Mouse (Mus musculus): ENCODE data around the gene Map3k4. TPM values are rescaled to one million over a fixed set of nuclear protein-coding genes. Genes with fewer than 3 reads are reported as not detected.

The Map3k4 gene
- total and polyA plus RNA-seq, 3 experiments, result 26.8 to 40.3 (median 28.7) TPM

DNA sequence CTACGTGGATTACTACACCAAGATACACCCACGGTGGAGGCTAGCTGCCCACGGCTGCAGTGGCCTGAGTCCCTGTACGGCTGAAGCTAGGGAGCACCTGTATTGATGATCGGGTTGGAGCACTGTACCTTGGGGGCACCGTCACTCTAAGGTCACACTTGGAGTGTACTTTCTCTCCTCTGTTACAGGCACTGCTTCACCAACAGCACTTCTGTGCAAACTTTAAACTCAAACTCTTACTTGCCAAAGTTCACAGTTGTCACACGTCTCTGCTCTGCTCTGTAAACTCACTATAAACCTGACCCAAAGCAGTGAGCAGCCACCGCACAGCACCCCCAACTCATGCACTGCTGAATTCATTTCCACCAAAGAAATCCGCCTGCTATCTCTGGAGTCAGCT, 9.1 kb downstream of the Map3k4 start:
- H3K4me1 ChIP-seq (ENCODE audit: insufficient read depth, low read depth, low read length), result peaks cover 16% of the 10 kb centered on the region
- DNase-seq (ENCODE audit: low spot score), result no peak
- ATAC-seq (ENCODE audit: extremely low read depth, insufficient number of reproducible peaks, low FRiP score, poor library complexity, severe bottlenecking), result no peak
- H3K36me3 ChIP-seq (replicated peaks), result peaks cover 58% of the 10 kb centered on the region
- H3K4me3 ChIP-seq (ENCODE audit: low read depth, low read length), result no peak overlapping the region
- no peaks in the 10 kb centered on the region for H3K9me3 ChIP-seq (replicated peaks)
- no peaks in the 10 kb centered on the region for H3K27me3 ChIP-seq (ENCODE audit: insufficient read depth, low read length)
- no peak for TF ChIP-seq GATA2 (IDR thresholded peaks at IDR 0.05; ENCODE audit: borderline replicate concordance, low read depth, low read length)
- TF ChIP-seq POLR2AphosphoS5 (IDR thresholded peaks at IDR 0.05; ENCODE audit: insufficient replicate concordance, low read depth, low read length), result no peak
- no peak for TF ChIP-seq TAL1 (conservative IDR thresholded peaks at IDR 0.05; ENCODE audit: low read depth, low read length)

DNA sequence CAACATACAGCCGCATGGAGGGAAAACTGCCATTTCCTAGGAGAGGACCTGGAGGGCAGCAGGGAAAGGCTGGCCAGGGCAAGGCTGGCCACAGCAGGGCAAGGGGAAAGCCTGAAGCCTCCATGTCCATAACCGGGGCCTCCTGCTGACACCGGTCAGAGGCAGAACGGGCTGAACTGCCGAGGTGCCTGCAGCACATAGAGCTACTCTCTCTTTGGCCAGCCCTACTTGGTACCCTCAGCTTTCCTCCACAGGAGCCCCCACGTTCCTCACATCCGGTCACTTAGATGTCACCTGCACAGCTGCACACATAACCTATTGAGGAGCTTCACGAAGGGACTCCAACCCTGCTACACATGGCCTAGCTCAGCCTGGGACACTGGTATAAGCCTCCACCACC, 9.5 kb downstream of the Map3k4 start:
- H3K36me3 ChIP-seq (replicated peaks), result peaks cover 56% of the 10 kb centered on the region
- no peaks in the 10 kb centered on the region for H3K27me3 ChIP-seq (ENCODE audit: insufficient read depth, low read length)
- ATAC-seq (ENCODE audit: extremely low read depth, insufficient number of reproducible peaks, low FRiP score, poor library complexity, severe bottlenecking), result no peak
- no peak overlapping the region for H3K4me3 ChIP-seq (ENCODE audit: low read depth, low read length)
- H3K4me1 ChIP-seq (ENCODE audit: insufficient read depth, low read depth, low read length), result peaks cover 14% of the 10 kb centered on the region
- no peak for DNase-seq (ENCODE audit: low spot score)
- no peak for TF ChIP-seq GATA1 (IDR thresholded peaks at IDR 0.05; ENCODE audit: borderline replicate concordance, low read length)
- no peak for TF ChIP-seq POLR2AphosphoS5 (IDR thresholded peaks at IDR 0.05; ENCODE audit: insufficient replicate concordance, low read depth, low read length)
- no peak for TF ChIP-seq GATA2 (IDR thresholded peaks at IDR 0.05; ENCODE audit: borderline replicate concordance, low read depth, low read length)
- no peaks in the 10 kb centered on the region for H3K9me3 ChIP-seq (replicated peaks)

DNA sequence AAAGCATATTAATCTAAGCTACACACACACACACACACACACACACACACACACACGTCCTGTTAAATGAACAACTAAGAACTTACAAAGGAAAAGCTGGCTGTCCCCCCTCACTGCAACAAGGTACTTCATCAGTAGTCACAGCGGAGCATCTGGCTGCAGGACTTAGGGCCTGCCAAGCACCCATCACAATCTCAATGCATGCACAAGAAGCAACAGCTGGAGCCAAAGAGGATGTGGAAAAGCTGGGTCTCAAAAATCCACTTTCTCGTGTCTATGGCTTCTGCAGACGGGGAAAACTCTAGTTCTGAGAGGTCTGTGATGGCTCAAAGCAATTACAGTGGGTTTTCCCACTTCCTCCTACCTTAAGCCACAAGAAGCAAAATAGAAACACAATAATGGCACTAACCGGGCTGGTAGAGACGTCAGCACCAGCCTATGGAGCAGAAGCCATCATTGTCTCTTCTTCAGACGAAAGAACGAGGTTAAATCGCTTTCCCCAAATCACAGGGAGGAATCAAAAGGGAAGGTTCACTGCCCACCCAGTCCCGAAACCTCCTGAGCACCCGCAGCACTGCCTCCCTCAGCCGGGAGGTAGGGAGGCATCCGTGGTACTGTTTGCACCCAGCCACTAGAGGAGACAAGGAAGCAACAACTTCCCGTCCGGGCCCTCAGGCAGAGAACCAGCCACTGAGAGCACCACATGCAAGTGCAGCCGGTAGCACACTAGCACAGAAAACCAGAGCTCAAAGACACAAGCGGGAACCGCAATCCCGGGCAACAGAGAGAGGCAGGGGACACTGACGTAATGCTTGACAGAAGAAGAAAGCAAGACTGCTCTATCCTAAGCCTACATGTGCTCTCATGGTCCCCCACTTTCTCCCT, 11.1 kb downstream of the Map3k4 start:
- Histone ChIP-seq H3K27me3 (ENCODE audit: insufficient read depth, low read length) (no peaks in the 10 kb centered on the region), H3K4me3 (ENCODE audit: low read depth, low read length) (no peak overlapping the region), H3K4me1 (ENCODE audit: insufficient read depth, low read depth, low read length) (peaks cover 14% of the 10 kb centered on the region), H3K36me3 (replicated peaks) (peaks cover 50% of the 10 kb centered on the region), H3K9me3 (replicated peaks) (no peaks in the 10 kb centered on the region)
- no peak for TF ChIP-seq GATA2 (IDR thresholded peaks at IDR 0.05; ENCODE audit: borderline replicate concordance, low read depth, low read length)
- no peak for TF ChIP-seq CTCF (IDR thresholded peaks at IDR 0.05; ENCODE audit: low read depth, low read length)
- no peak for TF ChIP-seq TAL1 (conservative IDR thresholded peaks at IDR 0.05; ENCODE audit: low read depth, low read length)
- no peak for TF ChIP-seq POLR2AphosphoS5 (IDR thresholded peaks at IDR 0.05; ENCODE audit: insufficient replicate concordance, low read depth, low read length)
- TF ChIP-seq GATA1 (IDR thresholded peaks at IDR 0.05; ENCODE audit: borderline replicate concordance, low read length), result no peak
- no peak for DNase-seq (ENCODE audit: low spot score)
- ATAC-seq (ENCODE audit: extremely low read depth, insufficient number of reproducible peaks, low FRiP score, poor library complexity, severe bottlenecking), result no peak

DNA sequence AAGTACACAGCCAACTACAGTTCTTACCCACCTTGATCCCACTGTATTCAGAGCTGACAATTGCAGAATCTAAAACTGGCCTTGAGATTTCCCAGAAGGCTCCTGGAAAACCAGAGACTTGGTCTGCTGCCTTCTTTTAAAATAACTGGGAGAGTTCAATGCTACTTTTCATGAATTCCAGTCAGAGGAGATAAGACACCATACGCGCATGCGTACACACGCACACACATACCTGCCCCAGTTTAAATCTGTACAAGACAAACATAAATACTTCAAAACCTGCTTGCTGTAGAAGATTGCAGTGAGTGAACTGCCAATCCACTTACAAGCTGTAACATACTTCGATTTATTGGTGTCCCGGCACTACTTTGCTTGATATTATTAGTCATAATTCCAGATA, 13.9 kb downstream of the Map3k4 start:
- TF ChIP-seq POLR2AphosphoS5 (IDR thresholded peaks at IDR 0.05; ENCODE audit: insufficient replicate concordance, low read depth, low read length), result no peak
- TF ChIP-seq TAL1 (conservative IDR thresholded peaks at IDR 0.05; ENCODE audit: low read depth, low read length), result no peak
- no peak for TF ChIP-seq CTCF (IDR thresholded peaks at IDR 0.05; ENCODE audit: low read depth, low read length)
- TF ChIP-seq GATA2 (IDR thresholded peaks at IDR 0.05; ENCODE audit: borderline replicate concordance, low read depth, low read length), result no peak
- TF ChIP-seq GATA1 (IDR thresholded peaks at IDR 0.05; ENCODE audit: borderline replicate concordance, low read length), result no peak
- Histone ChIP-seq H3K9me3 (replicated peaks) (no peaks in the 10 kb centered on the region), H3K4me3 (ENCODE audit: low read depth, low read length) (no peak overlapping the region), H3K27me3 (ENCODE audit: insufficient read depth, low read length) (no peaks in the 10 kb centered on the region), H3K36me3 (replicated peaks) (peaks cover 55% of the 10 kb centered on the region), H3K4me1 (ENCODE audit: insufficient read depth, low read depth, low read length) (peaks cover 18% of the 10 kb centered on the region)
- DNase-seq (ENCODE audit: low spot score), result no peak
- ATAC-seq (ENCODE audit: extremely low read depth, insufficient number of reproducible peaks, low FRiP score, poor library complexity, severe bottlenecking), result no peak

DNA sequence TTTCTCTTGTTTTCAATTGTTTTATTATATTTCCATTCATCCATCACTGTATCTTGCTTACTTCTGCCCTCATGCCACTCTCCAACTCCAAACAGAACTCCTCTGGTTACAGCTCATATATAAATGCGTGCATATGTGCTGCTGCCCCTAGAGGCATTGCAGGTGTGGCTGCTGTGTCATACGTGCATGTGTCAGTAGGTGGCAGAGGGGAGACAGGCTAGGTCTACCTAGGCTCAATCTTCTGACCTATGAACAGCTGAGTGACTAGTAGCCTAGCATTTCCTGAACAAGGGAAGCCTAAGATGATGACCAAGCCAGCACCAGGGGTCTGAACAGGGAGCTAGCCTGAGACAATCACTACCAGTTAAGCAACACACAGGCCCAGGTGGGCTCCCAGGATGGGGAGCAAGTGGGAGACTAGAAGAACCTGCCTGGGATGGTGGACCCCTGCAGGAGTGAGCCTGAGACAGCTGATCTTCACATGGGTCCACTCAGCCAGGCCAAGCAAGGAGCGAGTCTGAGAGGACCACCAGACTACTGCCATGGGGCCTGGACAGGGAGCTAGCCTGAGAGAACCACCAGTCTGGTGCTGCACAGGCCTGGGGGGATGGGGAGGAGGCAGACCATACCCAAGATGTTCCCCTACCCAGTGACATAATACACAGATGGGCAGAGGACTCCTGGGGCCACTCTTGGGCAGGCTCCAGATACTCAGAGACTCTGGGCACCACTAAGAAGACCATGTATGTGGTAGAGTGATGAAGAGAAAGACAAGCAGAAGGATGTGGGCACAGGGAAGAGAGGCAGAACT, 17.5 kb downstream of the Map3k4 start:
- peaks cover 11% of the 10 kb centered on the region for H3K4me1 ChIP-seq (ENCODE audit: insufficient read depth, low read depth, low read length)
- DNase-seq (ENCODE audit: low spot score) (peak; percentile 14), ATAC-seq (ENCODE audit: extremely low read depth, insufficient number of reproducible peaks, low FRiP score, poor library complexity, severe bottlenecking) (peak; percentile 73)
- no peak for TF ChIP-seq GATA1 (IDR thresholded peaks at IDR 0.05; ENCODE audit: borderline replicate concordance, low read length)
- TF ChIP-seq CTCF (IDR thresholded peaks at IDR 0.05; ENCODE audit: low read depth, low read length), result no peak
- TF ChIP-seq TAL1 (conservative IDR thresholded peaks at IDR 0.05; ENCODE audit: low read depth, low read length), result no peak
- no peak overlapping the region for H3K4me3 ChIP-seq (ENCODE audit: low read depth, low read length)
- H3K9me3 ChIP-seq (replicated peaks), result no peaks in the 10 kb centered on the region
- no peaks in the 10 kb centered on the region for H3K27me3 ChIP-seq (ENCODE audit: insufficient read depth, low read length)
- H3K36me3 ChIP-seq (replicated peaks), result peaks cover 44% of the 10 kb centered on the region

DNA sequence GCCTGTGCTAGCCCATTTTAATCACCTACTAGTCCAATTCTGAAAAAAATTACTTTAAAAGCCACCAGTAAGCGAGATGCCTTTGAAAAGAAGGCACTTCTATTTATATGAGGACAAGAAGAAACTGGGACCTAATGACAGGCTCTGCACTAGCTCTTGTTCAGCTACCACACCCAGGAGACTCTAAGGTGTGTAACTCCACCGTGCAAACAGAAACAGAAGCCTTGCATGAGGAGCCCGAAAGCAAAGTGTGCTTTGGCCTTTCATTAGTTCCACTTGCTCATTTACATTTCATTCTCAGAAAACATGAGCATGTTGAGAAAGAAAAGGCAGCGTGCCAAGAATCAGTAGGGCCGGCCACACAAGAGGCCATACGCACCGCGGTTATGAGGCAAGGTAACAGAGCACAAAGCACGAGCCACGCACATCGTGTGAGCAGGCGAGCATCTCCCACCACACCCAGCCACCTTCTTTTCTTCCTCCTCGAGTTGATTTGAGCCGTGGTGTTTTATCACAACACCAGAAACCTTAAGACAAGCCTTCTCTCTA, 18.4 kb downstream of the Map3k4 start:
- DNase-seq (ENCODE audit: low spot score), result no peak
- no peaks in the 10 kb centered on the region for H3K27me3 ChIP-seq (ENCODE audit: insufficient read depth, low read length)
- H3K4me1 ChIP-seq (ENCODE audit: insufficient read depth, low read depth, low read length), result peaks cover 11% of the 10 kb centered on the region
- ATAC-seq (ENCODE audit: extremely low read depth, insufficient number of reproducible peaks, low FRiP score, poor library complexity, severe bottlenecking), result no peak
- H3K9me3 ChIP-seq (replicated peaks), result no peaks in the 10 kb centered on the region
- TF ChIP-seq TAL1 (conservative IDR thresholded peaks at IDR 0.05; ENCODE audit: low read depth, low read length), result no peak
- peaks cover 39% of the 10 kb centered on the region for H3K36me3 ChIP-seq (replicated peaks)
- H3K4me3 ChIP-seq (ENCODE audit: low read depth, low read length), result no peak overlapping the region

All from G1E (cell line).